Mouse (Mus musculus) thymus, postnatal 25 days (tissue): ENCODE measurements around the gene 3110082I17Rik.

Experiments used
- DNase-seq: peaks from one replicate; pipeline ENCODE4 v3.0.0; 2022

Gene 3110082I17Rik

GRCm38 (mm10) chr5:139460384-139461067 is at the start of gene 3110082I17Rik:
TSS of gene 3110082I17Rik (minus strand) at chr5:139460527.
- DNase-seq: peak; percentile 98

DNA sequence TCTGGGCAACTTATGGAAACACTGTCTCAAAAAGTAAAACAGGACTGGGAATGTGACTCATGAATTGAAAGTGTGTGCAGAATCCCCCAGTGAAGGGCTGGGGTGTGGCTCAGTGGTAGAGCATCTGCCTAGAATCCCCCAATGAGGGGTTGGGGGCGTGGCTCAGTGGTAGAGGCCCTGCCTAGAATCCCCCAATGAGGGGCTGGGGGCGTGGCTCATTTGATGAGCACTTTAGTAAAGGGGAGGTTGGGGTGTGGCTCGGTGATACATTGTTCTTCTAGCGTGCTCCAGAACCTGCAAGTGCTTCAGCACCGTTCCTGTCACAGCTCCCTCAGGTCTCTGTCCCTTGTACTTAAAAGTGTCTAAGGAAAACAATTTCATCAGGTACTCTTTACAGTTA is 45.9 kb upstream of the 3110082I17Rik start:
- DNase-seq: no peak

DNA sequence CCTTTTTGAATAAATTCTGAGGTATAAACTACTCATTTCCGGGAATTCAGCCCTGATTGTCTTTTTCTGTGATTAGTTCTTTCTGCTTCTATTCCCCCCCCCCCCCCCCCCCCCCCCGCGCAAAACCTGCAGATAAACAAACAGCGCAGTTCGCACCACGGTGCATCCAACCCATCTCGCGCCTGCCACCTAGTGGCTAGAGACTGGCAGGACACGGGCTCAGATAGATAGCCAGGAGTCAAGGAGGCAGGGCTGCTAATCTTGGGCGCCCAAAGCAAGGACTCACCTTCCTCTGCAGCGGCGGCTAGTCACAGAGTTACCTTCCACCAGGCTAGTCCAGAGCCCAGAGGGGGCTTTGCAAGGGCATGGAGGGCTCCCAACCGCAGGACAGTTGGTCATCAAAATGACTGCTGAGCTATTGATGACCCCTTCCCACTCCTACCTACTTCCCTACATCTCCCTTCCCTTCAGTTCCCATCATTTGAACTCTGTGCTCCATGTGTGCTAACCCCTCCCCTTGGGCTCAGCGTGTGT is 44.8 kb upstream of the 3110082I17Rik start:
- peak; percentile 79 for DNase-seq

- DNase-seq: no peak
These were observed 42.0 kb upstream of the 3110082I17Rik start for GRCm38 (mm10) chr5:139502281-139502680.

DNA sequence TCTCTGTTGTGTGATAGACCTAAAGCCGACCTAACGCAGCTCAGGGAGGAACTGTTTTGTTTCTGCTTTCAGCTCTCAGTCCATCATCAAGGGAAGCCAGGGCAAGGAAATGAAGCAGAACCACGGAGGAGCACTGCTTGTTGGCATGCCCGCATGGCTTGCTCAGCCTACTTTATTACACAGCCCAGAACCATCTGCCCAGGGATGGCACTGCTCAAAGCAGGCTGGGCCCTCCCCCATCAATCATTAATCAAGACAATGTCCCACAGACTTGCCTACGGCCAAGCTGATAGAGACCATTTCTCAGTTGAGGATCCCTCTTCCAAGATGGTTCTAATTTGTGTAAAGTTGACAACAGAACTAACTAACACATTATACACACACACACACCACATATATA is 38.5 kb upstream of the 3110082I17Rik start:
- DNase-seq: no peak

DNA sequence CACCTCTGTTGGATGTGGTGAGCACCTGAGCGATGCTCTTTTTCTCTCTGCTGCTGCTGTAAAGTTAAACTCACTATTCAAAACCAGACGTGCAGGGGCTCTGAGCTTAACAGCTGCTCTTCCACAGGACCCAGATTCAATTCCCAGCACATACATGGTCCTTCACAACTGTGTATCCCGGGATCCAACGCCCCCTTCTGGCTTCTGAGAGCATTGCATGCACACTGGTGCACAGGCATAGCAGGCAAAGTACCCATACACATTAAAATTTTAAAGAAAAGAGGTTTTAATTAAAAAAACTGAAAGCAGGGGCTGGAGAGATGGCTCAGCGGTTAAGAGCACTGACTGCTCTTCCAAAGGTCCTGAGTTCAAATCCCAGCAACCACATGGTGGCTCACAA is 36.6 kb upstream of the 3110082I17Rik start:
- no peak for DNase-seq

DNA sequence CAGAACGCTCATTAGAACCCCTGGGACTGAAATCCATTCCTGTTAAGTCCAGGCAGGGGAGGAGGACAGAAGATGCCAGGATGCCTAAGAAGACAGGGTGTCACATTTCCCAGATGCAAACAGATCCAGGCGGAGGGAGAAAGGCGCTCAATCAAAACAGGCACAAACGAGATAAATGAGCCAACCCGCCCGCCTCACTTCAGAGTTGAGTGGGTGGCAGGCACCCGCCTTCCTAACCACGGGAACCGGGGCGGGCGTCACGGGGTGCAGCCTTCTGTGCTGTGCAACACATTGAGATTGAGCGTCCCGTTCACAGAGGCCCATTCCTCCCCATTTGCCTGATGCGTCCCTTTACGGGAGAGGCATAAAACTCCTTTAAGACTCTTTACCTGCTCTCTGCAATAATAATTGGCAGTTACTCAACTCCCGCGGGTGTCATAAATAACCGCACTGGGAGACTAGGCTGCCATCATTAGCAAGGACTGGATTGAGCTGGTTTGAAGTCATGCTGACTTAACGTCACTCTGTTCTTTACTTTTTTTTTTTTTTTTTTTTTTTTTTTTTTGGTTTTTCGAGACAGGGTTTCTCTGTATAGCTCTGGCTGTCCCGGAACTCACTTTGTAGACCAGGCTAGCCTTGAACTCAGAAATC is 34.8 kb upstream of the 3110082I17Rik start:
- peak; percentile 7 for DNase-seq

GRCm38 (mm10) chr5:139493690-139494089 is 33.4 kb upstream of the 3110082I17Rik start:
- no peak for DNase-seq

DNA sequence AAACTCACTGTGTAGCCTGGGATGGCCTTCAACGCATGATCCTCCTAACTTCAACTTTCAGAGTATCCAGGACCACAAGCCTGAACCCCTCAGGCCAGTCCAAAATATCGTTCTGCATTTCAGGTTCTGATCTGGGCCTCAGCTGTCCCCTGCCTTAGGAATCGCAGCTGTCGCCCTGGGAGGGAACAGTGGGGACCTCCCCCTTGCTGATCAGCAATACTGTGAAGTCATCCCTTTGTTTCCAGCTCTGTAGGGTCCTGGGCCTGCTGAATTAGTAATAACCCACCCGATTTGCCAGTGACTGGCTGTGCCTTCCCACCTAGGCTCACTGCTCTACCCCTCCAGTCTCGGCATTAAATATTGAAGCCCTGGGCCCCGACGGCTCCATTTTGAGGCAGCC is 31.0 kb upstream of the 3110082I17Rik start:
- DNase-seq: no peak

- no peak for DNase-seq
These were observed 29.8 kb upstream of the 3110082I17Rik start for GRCm38 (mm10) chr5:139490131-139490530.

DNA sequence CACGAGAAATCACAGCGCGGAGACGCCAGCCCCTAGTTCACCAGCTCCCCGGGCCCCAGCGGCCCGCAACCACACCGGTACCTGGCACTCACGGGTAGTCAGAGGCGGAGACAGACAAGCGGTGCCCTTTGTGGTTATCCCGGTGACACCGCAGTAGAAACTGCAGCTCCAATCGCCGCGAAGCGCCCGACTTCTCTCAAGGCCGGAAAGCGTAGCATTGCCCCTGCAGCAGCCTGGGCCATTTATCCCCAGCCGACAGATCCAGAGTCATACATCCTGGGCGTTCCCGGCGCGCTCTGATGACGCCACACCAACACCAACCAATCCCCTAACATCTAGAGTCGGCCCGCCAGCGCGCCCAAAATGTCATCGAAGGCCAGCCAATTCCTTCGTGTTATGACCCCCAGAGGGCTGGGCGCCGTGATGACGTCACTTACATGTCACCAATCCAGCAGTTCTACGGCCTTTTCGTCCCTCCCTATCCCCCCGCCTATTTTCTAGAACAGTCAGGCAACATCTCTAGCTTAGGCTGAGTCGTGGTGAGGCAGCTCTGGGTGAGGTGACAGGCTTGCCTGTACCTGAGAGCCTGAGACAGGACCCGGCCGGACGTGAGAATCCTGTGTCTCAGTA is 24.0 kb upstream of the 3110082I17Rik start, which contains the start of gene Zfand2a:
TSS of gene Zfand2a (minus strand) at position 365 of the 630 bp plus-strand sequence.
- DNase-seq: peak; percentile 99

DNA sequence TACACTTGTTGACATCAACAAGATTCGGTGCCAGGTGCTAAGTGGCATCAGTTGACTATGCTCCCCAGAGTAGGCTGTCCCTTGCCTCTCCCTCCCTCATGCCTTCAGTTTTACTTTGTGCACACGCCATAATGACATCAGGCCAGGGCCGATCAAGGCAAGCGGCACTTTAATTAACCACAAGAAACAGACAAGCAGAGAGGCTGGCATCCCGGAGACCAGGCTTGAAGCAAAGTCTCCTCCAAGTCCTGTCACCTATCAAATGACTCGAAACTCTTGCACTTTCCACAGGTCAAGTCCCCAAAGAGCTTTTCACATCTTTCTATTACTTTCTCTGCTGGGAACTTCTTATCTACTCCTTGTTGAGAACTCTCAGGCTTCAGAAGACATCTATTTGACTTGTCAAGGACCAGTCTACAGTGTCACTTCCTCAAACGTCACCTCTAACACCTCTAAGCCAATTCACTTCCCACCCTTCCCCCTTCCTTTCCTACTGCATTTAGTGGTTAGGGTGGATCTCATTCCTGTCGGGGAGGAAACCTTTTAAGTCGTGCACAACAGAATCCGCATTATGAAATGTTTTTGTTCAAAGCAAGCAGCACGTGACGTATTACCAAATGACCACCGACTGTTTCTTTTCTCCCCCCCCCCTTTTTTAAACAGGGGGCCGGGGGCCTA is 23.0 kb upstream of the 3110082I17Rik start:
- no peak for DNase-seq

DNA sequence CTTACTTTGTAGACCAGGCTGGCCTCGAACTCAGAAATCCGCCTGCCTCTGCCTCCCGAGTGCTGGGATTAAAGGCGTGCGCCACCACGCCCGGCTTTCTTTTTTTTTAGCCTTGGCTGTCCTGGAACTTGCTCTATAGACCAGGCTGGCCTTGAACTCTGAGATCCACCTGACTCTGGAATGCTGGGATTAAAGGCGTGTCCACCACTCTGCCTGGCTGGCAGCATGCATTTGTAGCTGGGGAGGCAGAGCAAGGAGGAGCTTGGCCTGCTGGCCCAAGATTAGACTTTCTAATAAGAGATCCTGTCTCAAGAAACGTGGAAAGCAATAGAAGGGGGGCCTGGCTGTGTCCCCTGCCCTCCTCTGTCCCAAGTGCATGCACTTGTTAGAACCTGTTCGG is 20.1 kb upstream of the 3110082I17Rik start:
- no peak for DNase-seq

GRCm38 (mm10) chr5:139479088-139479487 is 18.8 kb upstream of the 3110082I17Rik start:
- no peak for DNase-seq

- DNase-seq: no peak
These were observed 14.4 kb upstream of the 3110082I17Rik start for GRCm38 (mm10) chr5:139474741-139475140.

- no peak for DNase-seq
These were observed 7.7 kb upstream of the 3110082I17Rik start for GRCm38 (mm10) chr5:139467998-139468397.

- DNase-seq: no peak
These were observed 6.5 kb upstream of the 3110082I17Rik start for GRCm38 (mm10) chr5:139466801-139467200.

DNA sequence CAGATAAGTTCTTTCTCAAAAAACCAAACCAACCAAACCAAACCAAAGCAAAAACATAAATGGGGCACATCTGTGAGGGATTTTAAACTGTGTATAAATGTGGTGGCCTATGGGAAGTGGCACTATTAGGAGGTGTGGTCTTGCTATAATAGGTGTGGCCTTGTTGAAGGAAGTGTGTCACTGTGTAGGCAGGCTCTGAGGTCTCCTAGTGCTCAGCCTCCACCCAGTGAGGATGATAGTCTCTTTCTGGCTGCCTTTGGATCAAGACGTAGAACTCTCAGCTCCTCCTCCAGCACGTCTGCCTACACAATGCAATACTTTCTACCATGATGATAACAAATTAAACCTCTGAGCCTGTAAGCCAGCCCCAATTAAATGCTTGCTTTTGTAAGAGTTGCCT is 6.0 kb upstream of the 3110082I17Rik start:
- no peak for DNase-seq

GRCm38 (mm10) chr5:139464874-139465273 is 4.5 kb upstream of the 3110082I17Rik start:
- DNase-seq: no peak

- DNase-seq: no peak
These were observed 389 bp downstream of the 3110082I17Rik start for GRCm38 (mm10) chr5:139459938-139460337.

DNA sequence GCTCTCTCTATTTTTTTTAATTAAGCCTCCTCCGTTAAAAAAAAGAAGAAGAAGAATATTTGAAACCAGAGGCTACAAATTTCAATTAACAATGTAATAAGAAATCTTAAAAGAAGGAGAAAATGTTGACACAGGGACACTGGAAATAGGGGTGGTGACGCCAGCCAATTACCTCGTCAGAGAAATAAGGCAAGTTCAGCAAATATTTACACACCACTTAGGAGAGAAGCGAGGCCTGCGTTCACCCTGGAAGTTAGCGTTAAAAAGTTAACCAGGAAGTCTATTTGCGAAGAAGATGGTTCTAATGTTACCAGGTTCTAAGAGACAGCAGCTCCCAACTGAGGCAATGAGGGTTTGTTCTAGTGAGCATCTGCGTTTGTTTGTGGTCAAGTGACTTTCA is 3.1 kb downstream of the 3110082I17Rik start:
- no peak for DNase-seq

DNA sequence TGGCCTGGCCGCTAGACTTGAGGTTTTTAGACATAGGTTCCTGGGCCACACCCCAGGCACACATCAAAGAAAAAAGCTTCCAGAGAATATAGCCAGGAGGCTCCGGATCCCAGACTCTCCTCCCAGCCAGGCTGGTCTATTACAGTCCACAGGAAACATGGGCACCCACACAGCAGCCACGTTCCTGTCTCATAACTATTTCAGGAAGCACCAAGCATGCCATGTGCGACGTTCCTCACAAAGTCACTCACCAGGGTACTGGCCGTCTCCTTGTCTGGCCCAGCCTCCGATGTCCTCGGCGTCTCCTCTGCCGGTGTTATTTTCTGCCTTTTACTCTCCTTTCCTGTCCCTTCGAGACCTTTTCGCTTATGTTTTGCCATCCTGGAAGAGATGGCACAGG is 5.2 kb downstream of the 3110082I17Rik start:
- no peak for DNase-seq

DNA sequence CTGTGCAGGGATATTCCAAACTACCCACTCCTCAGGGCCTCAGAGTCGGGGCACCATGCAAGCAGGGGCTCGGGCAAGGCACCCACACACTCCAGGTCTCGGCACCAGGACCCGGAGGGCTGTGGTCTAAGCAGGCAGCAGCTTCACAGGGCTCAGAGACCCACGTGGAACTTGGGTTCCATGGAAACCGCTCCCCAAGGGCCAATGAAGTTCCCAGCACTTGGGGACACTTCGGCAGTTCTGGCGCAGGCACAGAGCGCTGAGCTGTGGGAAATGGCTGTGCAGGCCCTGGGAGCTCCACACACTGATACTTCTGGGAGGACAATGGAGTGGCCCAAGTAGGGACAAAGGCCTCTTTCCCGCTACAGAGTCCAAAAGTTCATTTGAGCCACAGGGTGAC is 7.3 kb downstream of the 3110082I17Rik start:
- DNase-seq: no peak
